Mouse (Mus musculus): ENCODE data around the gene Sun2. TPM values are rescaled to one million over a fixed set of nuclear protein-coding genes. Genes with fewer than 3 reads are reported as not detected.

The Sun2 gene
- polyA plus RNA-seq, 1 experiment from 2014 or later, result 2.2 TPM

DNA sequence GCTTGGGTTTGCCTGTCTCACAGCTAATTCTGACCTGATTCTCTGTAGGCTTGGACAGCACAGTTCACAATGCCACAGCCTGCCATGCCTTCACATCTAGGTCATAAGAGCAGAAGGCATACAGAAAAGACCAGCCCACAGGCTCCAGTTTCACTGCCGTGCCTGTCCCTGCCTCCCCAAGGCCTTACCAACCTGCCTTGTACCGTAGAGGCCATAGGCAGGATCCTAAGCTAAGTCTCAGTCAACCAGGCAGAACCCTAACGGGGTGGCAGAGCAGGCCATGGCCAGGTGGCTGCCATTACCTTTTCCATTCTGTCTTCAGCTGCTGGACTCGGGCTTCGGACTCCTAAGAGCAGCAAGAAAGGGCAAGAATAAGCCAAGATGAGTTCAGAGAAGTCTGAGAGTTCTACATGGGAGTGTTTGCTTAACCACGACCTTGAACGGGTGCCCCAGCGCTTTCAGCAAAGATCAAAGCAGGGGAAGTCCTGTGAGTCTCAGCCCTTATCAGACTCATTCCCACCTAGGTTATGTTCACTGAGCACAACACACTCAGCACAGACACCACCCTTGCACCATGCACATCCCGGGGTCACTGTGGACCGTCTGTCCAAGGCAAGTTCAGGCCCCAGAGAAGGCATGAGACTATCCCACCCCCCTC, 13.5 kb downstream of the Sun2 start:
- DNase-seq (ENCODE audit: low spot score), result no peak

DNA sequence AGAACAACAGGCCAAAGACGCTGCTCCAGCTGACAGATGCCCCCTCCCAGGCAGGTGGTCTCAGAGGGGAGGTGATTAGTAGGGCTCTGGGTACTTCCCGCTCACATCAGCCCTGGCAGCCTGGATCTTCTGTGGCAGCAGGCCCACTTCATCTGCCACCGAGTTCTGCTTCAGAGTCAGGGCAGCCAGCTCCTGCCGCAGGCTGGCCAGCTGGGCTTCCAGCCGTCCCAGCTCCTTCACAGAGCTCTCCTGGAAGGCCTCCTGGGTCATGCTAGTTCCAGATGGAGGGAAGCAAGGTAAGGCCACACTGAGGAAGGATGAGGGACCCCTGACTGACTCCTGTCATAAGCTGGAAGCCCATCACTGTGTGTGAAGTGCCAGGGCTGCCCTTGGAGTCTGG, 14.0 kb downstream of the Sun2 start:
- peaks cover 50% of the 10 kb centered on the region for H3K36me3 ChIP-seq (ENCODE audit: control insufficient read depth, insufficient read depth, low read length)
- 78% methylated on average over 5 of the region's 5 CpGs for WGBS
- ATAC-seq (ENCODE audit: low FRiP score, low TSS enrichment), result no peak

More for the DNA sequence above, 13.5 kb downstream of the Sun2 start:
- Histone ChIP-seq H3K4me2 (replicated peaks; ENCODE audit: low read depth) (no peak overlapping the region), H3K9me3 (ENCODE audit: control insufficient read depth, low read length) (no peaks in the 10 kb centered on the region), H3K27me3 (ENCODE audit: control insufficient read depth, insufficient read depth, low read length) (no peaks in the 10 kb centered on the region), H3K4me1 (replicated peaks; ENCODE audit: control insufficient read depth, insufficient read depth) (no peaks in the 10 kb centered on the region), H3K9ac (ENCODE audit: low read length) (no peak overlapping the region), H3K36me3 (ENCODE audit: control insufficient read depth, insufficient read depth, low read length) (peaks cover 54% of the 10 kb centered on the region), H3K27ac (replicated peaks) (no peak overlapping the region), H3K4me3 (ENCODE audit: low read depth, low read length) (no peak overlapping the region)
- 67% methylated on average over 10 of the region's 10 CpGs for WGBS
- TF ChIP-seq CTCF (IDR thresholded peaks at IDR 0.05; ENCODE audit: low read depth), result no peak
- TF ChIP-seq EP300 (optimal IDR thresholded peaks at IDR 0.05), result no peak
- no peak for ATAC-seq (ENCODE audit: low FRiP score, low TSS enrichment)

DNA sequence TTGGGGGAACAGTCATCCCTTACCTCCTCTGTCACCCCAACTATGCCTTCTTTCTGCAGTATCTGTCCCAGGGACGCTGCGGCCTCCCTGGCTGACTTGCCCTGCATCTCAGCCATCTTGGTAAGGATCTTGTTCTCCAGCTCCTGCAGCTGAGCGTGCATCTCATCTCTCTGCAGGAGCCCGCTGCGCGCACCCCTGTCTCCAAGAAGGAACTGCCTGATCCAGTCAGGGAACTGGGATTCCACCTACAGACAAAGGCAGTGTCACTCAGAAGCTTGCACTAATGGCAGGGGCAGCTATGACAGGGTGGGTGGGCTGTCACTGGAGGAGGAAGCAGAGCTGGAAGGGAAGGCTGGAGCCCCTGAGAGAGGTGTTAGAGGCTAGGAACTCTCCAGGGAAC, 14.5 kb downstream of the Sun2 start:
- Histone ChIP-seq H3K9ac (ENCODE audit: low read length) (no peak overlapping the region), H3K36me3 (ENCODE audit: control insufficient read depth, insufficient read depth, low read length) (peaks cover 46% of the 10 kb centered on the region), H3K27ac (replicated peaks) (no peak overlapping the region), H3K4me2 (replicated peaks; ENCODE audit: low read depth) (no peak overlapping the region), H3K27me3 (ENCODE audit: control insufficient read depth, insufficient read depth, low read length) (no peaks in the 10 kb centered on the region), H3K9me3 (ENCODE audit: control insufficient read depth, low read length) (no peaks in the 10 kb centered on the region), H3K4me3 (ENCODE audit: low read depth, low read length) (no peak overlapping the region), H3K4me1 (replicated peaks; ENCODE audit: control insufficient read depth, insufficient read depth) (no peaks in the 10 kb centered on the region)
- TF ChIP-seq CTCF (IDR thresholded peaks at IDR 0.05; ENCODE audit: low read depth) (no peak), EP300 (optimal IDR thresholded peaks at IDR 0.05) (no peak)
- DNase-seq (ENCODE audit: low spot score), result no peak
- 92% methylated on average over 6 of the region's 6 CpGs for WGBS
- no peak for ATAC-seq (ENCODE audit: low FRiP score, low TSS enrichment)

More for the DNA sequence above, 14.0 kb downstream of the Sun2 start:
- Histone ChIP-seq H3K4me2 (replicated peaks; ENCODE audit: low read depth) (no peak overlapping the region), H3K27me3 (ENCODE audit: control insufficient read depth, insufficient read depth, low read length) (no peaks in the 10 kb centered on the region), H3K4me1 (replicated peaks; ENCODE audit: control insufficient read depth, insufficient read depth) (no peaks in the 10 kb centered on the region), H3K4me3 (ENCODE audit: low read depth, low read length) (no peak overlapping the region), H3K9ac (ENCODE audit: low read length) (no peak overlapping the region), H3K9me3 (ENCODE audit: control insufficient read depth, low read length) (no peaks in the 10 kb centered on the region), H3K27ac (replicated peaks) (no peak overlapping the region)
- no peak for TF ChIP-seq EP300 (optimal IDR thresholded peaks at IDR 0.05)
- TF ChIP-seq CTCF (IDR thresholded peaks at IDR 0.05; ENCODE audit: low read depth), result no peak
- DNase-seq (ENCODE audit: low spot score), result no peak

DNA sequence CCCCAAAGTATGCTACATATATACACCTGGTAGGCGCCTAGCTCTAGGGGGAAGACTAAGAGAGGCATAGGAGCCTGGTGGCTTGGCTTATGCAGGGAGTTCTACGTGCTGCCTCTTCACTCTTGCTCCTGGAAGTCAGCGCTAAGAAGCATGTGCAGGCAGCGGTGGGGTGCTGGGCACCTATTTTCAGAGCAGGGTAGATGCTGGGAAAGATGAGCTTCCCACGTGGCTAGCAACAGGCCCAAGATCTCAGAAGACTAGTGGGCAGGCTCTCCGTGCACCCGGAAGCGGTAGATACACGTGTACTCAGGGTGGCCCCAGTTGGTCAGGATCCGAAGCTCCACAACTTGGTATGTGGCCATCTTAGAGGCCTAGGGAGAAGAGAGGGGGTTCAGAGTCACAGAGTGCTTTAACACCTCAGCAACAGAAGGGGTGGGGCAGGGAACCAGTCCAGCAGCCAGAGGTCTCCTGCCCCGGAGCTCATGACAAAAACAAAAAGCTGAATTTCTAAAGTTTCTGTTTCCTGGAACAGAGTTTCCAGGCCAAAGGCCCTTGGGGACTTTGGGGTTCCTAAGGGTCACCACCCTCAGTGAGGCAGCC, 17.0 kb downstream of the Sun2 start:
- no peak for DNase-seq (ENCODE audit: low spot score)
- Histone ChIP-seq H3K27ac (replicated peaks) (no peak overlapping the region), H3K9ac (ENCODE audit: low read length) (no peak overlapping the region), H3K4me1 (replicated peaks; ENCODE audit: control insufficient read depth, insufficient read depth) (no peaks in the 10 kb centered on the region), H3K4me2 (replicated peaks; ENCODE audit: low read depth) (no peak overlapping the region), H3K36me3 (ENCODE audit: control insufficient read depth, insufficient read depth, low read length) (peaks cover 36% of the 10 kb centered on the region), H3K4me3 (ENCODE audit: low read depth, low read length) (no peak overlapping the region), H3K27me3 (ENCODE audit: control insufficient read depth, insufficient read depth, low read length) (no peaks in the 10 kb centered on the region), H3K9me3 (ENCODE audit: control insufficient read depth, low read length) (no peaks in the 10 kb centered on the region)
- 87% methylated on average over 11 of the region's 11 CpGs for WGBS
- no peak for TF ChIP-seq CTCF (IDR thresholded peaks at IDR 0.05; ENCODE audit: low read depth)
- no peak for TF ChIP-seq EP300 (optimal IDR thresholded peaks at IDR 0.05)
- no peak for ATAC-seq (ENCODE audit: low FRiP score, low TSS enrichment)

DNA sequence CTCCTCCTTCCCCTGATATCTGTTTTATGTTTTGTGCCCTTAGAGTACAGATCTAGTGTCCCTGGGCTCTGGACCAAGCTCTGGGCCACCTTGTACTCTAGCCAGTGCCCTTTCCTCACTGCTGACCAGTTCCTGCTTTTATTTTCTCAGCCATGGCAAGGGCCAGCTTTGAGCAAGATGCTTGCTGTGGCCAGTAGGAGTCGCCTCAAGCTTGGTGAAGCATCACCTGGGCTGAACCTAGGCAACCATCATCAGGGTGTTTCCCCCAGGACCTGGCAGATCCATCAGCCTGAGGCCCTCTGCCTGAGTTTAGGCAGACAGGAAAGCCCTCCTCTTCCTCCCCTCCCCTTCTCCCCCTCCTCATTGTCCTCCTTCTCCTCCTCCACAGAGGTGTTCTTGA, 18.9 kb downstream of the Sun2 start:
- DNase-seq (ENCODE audit: low spot score), result peak; percentile 45
- H3K9me3 ChIP-seq (ENCODE audit: control insufficient read depth, low read length), result no peaks in the 10 kb centered on the region

DNA sequence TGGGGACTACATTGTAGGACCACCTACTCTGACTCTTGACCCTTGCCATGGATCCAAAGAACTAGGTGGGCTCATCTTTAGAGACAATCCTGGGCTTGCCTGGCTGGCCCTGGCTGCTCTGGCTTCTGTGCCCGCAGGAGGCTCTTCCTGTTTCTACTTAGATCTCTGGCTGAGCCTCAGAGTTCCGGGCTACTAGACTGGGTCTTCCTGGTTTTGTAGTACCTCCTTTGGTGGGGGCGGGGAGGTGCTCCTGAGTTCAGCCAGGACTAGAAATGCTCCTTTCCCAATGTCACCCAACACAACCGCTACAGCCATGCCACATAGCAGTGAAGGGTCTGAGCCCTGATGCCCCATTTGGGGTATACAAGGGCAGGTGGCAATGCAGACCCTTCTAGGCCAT, 21.5 kb downstream of the Sun2 start:
- no peak for TF ChIP-seq CTCF (IDR thresholded peaks at IDR 0.05; ENCODE audit: low read depth)
- TF ChIP-seq EP300 (optimal IDR thresholded peaks at IDR 0.05), result no peak
- Histone ChIP-seq H3K4me3 (ENCODE audit: low read depth, low read length) (no peak overlapping the region), H3K9me3 (ENCODE audit: control insufficient read depth, low read length) (no peaks in the 10 kb centered on the region), H3K9ac (ENCODE audit: low read length) (no peak overlapping the region), H3K27me3 (ENCODE audit: control insufficient read depth, insufficient read depth, low read length) (no peaks in the 10 kb centered on the region), H3K4me2 (replicated peaks; ENCODE audit: low read depth) (no peak overlapping the region), H3K4me1 (replicated peaks; ENCODE audit: control insufficient read depth, insufficient read depth) (no peaks in the 10 kb centered on the region), H3K27ac (replicated peaks) (no peak overlapping the region), H3K36me3 (ENCODE audit: control insufficient read depth, insufficient read depth, low read length) (peaks cover 24% of the 10 kb centered on the region)
- WGBS, result 84% methylated on average over 4 of the region's 4 CpGs
- no peak for DNase-seq (ENCODE audit: low spot score)
- ATAC-seq (ENCODE audit: low FRiP score, low TSS enrichment), result no peak

More for the DNA sequence above, 18.9 kb downstream of the Sun2 start:
- Histone ChIP-seq H3K4me2 (replicated peaks; ENCODE audit: low read depth) (no peak overlapping the region), H3K9ac (ENCODE audit: low read length) (no peak overlapping the region), H3K27me3 (ENCODE audit: control insufficient read depth, insufficient read depth, low read length) (no peaks in the 10 kb centered on the region), H3K4me1 (replicated peaks; ENCODE audit: control insufficient read depth, insufficient read depth) (no peaks in the 10 kb centered on the region), H3K4me3 (ENCODE audit: low read depth, low read length) (no peak overlapping the region), H3K27ac (replicated peaks) (no peak overlapping the region), H3K36me3 (ENCODE audit: control insufficient read depth, insufficient read depth, low read length) (peaks cover 26% of the 10 kb centered on the region)
- TF ChIP-seq CTCF (IDR thresholded peaks at IDR 0.05; ENCODE audit: low read depth), result peak; percentile 76
- TF ChIP-seq EP300 (optimal IDR thresholded peaks at IDR 0.05), result no peak
- ATAC-seq (ENCODE audit: low FRiP score, low TSS enrichment), result peak; percentile 46
- 29% methylated on average over 1 of the region's 1 CpGs for WGBS
